Mouse (Mus musculus): ENCODE data around the gene Lefty2.

Gene Lefty2

DNA sequence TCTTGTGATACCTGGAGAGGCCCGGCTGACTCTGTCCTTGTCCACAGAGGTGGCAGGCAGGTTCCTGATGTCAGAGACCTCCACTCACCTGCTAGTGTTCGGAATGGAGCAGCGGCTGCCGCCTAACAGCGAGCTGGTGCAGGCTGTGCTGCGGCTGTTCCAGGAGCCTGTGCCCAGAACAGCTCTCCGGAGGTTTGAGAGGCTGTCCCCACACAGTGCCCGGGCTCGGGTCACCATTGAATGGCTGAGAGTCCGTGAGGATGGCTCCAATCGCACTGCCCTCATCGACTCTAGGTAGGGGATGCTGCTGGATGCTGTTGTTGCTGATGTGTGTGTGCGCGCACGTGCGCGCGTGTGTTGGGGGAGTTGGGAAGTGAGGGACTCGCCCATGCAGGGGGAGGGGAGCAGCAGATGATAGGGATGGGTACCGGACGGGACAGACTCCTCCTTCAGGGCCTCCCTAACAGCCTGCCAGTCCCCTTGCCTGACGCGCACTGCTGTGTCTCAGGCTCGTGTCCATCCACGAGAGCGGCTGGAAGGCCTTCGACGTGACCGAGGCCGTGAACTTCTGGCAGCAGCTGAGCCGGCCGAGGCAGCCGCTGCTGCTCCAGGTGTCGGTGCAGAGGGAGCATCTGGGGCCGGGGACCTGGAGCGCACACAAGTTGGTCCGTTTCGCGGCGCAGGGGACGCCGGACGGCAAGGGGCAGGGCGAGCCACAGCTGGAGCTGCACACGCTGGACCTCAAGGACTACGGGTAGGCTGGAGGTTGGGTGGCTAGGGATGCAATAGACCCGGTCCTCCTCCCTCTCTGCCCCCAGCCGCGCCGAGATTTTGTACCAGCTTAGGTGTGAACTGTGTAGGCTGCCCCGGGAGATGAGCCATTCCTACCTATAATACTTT, 1.4 kb downstream of the Lefty2 start:
- peak; percentile 27 for DNase-seq (ENCODE audit: extremely low spot score, low spot score)

DNA sequence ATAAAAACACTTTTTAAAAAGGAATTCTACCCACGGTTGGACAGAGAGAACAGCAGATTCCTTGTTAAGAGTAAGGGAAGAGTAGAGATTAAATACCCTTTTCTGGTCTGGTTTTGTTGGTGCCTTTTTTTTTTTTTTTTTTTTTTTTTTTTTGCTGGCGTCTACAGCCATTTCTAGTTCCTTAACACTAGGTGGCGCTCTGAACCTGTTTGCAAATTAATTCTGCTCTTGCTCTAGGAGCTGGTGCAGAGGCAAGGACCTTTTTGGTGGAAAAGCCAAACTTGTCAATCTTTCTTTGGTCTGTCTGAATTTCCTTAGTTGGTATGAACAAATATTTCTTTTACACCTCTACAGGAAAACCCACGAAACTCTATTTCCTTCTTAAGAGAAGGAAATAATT, 8.2 kb downstream of the Lefty2 start:
- no peak for DNase-seq (ENCODE audit: extremely low spot score, low spot score)

DNA sequence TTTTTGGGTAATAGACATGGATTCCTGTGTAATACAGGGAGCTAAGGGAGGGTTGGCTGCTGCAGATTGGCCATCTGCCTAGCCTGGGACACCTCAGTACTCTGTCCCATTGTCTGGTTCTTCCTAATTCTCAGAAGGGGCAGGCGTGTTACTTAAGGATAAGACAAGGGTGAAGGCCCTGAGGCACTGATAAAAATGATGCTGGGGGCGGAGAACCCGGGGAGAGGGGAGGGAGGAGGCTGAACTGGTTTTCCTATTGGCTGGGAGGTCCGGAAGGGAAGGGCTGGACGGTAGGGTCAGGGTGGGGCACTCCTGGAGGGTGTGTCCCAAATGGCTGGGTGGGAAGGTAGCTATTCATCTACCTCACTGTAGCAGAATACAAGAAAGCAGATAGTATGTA, 10.0 kb downstream of the Lefty2 start:
- DNase-seq (ENCODE audit: extremely low spot score, low spot score) = no peak

DNA sequence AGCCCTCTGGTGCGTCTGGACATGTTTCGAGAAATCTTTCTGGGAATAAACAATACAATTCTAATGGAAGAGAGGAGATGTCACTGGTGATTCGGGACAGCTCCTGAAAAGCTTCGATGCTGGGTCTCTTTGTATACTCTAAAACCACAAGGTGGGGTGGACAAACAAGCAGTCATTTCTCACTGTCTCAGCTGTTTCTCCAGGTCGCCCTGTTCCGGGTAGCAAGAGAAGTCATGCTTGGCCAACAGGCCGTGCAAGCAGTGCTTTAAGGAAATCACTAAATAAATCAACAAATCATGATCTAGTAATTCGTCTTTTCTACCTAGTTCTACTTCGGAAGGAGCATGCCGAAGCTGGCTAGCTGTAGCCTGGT, 10.7 kb downstream of the Lefty2 start:
- no peak for DNase-seq (ENCODE audit: extremely low spot score, low spot score)

DNA sequence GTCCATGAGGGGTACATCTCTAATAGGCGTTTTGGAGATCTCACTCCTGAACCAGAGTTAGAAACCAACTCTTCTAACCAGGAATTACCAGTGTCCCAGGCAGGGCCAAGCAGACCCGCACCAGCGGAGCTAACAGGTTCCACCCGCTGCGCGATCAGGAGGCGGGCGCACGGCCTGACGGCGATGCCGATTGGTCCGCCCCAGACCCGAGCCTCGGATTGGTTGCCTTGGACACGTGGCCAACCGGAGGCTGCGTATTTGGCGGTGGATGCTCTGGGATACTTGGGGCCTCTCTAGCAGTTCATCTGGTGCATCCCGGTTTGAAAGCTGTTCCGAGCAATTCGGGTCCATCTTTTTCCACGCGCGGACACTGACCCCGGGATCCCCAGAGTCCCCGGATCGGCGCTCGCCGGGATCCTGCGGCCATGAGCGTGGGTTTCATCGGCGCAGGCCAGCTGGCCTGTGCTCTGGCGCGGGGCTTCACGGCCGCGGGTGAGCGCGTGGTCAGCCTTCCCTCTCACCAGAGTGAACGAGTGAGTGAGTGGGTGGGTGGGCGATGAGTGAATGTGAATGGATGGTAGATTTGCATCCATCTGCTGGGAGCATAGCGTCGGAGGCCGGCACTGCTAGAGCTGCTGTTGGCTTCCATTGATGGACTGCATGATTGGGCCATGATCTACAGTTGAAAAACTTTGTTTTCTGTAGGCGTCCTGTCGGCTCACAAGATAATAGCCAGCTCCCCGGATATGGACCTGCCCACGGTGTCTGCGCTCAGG, 11.3 kb downstream of the Lefty2 start, which contains the start of gene Pycr2:
Gene Pycr2, plus strand, starts transcription at position 255 of the 776 bp plus-strand sequence.
- DNase-seq (ENCODE audit: extremely low spot score, low spot score) = peak; percentile 94

DNA sequence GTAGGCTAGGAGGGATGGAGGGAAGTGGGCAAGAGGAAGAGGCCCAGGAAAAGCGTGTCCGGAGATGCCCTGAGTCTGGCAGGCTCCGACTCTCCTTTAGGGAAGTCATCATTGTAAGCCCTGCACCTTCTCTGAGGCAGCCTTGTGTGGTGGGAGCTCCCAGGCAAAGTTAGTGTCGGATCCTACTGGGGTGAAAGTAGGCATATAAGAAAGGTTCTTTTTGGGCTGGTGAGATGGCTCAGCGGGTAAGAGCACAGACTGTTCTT, 11.8 kb downstream of the Lefty2 start:
- DNase-seq (ENCODE audit: extremely low spot score, low spot score) = no peak

DNA sequence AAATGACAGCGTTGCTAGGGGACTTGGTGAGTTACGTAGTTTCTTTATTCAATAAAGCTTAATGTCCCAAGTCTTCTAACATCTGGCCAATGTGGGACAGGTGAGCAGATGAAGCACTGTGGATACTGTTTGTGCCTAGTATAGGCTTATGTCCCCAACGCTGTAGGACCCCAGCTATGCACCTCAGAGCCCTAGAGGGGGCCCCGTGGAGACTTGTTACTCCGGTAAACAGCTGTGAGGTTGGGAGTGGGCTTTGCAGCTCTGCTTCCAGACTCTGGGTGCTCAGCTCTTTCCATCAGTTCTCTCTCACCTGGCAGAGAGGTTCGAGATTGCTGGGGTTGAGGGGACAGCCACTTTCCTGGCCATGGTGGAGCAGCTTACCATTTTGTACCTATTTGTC, 12.4 kb downstream of the Lefty2 start:
- no peak for DNase-seq (ENCODE audit: extremely low spot score, low spot score)

DNA sequence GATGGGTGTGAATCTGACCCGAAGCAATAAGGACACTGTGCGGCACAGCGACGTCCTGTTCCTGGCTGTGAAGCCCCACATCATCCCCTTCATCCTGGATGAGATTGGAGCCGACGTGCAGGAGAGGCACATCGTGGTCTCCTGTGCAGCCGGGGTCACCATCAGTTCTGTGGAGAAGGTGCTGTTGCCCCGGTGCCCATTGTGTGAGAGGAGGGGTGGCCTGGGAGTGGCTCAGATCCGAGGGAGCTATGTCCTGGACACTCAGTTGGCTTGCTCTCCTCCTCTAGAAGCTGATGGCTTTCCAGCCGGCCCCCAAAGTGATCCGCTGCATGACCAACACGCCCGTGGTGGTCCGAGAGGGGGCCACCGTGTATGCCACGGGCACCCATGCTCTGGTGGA, 13.0 kb downstream of the Lefty2 start:
- no peak for DNase-seq (ENCODE audit: extremely low spot score, low spot score)

DNA sequence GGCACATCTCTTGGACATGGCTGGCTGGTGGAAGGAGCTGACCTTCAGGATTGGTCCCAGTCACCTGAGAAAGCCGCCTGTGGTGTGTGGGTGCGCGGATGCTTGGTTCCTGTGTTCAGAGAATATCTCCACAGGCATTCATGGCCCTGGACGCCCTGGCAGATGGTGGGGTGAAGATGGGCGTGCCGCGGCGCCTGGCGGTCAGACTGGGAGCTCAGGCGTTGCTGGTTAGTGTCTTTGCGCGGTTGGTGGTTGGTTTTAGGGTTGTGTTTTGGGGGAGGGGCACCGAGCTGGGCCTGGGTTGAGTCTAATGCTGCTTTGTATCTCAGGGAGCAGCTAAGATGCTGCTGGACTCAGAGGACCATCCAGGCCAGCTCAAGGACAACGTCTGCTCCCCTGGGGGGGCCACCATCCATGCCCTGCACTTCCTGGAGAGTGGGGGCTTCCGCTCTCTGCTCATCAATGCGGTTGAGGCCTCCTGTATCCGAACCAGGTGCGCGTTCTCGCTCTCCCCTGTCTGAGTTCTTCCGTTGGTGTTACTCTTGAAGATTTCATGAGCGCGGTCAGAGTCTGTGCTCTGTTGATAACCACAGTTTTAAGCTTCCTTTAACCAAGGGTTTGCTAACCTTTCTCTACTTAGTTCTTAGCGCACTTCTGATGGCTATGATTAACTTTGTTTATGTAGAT, 13.7 kb downstream of the Lefty2 start:
- no peak for DNase-seq (ENCODE audit: extremely low spot score, low spot score)

DNA sequence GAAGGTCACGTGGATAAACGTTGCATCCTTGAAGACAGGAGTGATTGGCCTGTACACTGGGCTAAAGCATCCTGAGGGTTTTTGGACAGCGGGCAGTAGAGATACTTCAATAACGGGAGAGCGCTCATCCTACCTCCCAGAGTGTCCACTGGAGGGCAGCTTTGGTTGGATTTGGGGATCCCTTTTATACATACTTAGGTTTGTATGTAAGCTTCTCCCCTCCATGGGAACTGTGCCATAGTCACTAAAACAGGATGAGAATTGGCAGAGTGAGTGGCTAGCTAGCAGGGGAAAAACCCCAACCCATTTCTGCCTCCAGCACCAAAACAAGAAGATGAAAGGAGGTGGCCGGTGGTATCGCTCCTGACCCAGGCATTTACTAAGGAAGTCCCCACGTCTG, 18.2 kb downstream of the Lefty2 start:
- DNase-seq (ENCODE audit: extremely low spot score, low spot score) = no peak

DNA sequence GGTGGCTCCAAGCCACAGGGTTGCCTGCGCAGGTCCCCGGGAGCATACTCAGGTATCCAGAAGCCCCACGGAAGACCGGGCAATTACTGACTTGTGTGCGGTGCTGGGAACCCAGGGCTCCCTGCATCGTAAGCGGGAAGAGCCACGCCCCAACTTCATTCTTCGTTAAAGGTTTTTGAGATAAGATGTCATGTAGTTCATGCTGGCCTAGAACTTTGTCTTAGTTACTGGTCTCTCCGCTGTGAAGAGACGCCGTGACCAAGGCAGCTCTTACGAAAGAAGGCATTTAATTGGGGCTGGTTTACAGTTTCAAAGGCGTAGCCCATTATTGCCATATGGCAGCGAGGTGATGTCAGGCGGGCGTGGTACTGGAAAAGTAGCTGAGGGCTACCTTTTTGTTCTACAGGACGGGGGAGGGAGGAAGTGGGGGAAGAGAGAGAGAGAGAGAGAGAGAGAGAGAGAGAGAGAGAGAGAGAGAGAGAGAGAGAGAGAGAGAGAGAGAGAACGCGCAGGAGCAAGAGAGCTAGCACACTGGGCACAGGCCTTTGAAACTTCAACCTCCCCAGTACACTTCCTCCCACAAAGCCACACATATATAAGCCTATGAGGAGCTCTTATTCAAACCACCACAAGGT, 18.9 kb downstream of the Lefty2 start:
- DNase-seq (ENCODE audit: extremely low spot score, low spot score) = no peak

DNA sequence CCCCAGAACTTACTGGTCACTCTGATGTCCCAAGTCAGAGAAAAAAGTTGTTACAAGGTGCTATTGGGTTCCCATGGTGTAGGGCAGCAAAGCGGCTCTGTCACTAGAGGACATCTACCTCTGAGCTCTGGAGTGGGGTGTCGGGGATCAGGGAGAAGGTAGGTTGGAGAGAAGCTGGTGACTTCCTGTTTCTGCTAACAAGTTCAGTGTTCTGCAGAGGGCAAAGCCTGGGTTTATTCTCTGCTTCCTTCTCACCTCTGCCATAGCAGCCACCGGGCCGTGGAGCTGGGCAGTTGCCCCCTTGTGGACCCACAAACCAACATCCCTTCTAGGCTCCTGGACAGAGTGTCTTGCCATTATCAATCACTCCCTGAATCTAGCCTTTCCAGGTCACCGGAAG, 19.9 kb downstream of the Lefty2 start:
- no peak for DNase-seq (ENCODE audit: extremely low spot score, low spot score)

DNA sequence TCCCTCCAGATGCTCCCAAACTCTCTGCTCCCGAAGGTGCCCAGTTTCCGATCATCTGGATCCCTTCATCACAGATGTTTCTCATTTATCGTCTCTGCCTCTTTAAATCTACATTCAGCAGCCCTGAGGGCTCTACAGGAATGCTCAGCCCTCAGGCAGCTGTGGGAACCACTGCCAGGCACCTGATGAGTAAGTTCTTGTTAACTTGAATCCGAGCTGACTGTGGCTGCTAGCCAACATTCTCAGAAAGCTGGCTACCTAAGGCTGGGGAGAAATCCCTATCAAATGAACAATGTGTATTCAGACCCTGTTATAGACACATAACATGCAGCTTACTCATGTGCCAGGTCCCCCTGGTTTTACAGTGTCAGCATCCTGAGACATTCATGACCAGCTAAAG, 20.9 kb downstream of the Lefty2 start:
- no peak for DNase-seq (ENCODE audit: extremely low spot score, low spot score)

DNA sequence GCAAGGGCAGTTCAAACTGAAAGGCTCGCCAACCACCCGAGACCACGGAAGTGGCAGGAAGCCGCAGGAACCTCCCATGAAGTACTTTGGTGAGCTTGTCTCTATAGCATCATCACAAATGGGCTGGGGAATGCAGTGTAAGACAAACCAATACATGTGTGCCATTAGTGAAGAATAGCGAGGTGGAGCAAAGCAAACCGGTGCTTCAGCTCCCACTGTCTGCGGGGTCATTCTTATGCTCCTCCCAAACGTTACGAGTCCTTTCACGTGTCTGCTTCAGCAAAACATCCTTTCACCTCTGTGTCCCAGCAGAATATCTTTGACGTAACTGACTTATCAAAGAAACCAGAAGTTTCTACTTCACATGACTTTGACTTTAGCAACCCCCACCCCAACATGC, 23.5 kb downstream of the Lefty2 start:
- DNase-seq (ENCODE audit: extremely low spot score, low spot score) = no peak

DNA sequence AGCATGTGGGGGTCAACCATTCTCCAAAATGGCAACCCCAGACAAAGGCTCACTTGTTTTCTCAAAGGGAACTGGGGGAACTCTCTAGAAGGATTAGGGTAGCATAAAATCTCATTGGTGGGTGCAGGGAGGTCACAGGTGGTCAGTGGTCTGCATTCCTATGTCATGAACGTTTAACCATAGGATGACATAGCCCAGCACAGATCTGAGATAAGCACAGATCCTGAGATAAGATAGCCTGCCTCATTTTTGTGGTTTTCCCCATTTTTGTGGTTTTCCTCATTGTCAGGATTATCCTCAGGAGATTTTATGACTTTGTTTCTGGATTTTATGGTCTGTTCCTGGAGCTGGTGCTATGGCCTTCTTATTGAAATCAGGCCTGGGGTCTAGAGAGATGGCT, 24.1 kb downstream of the Lefty2 start:
- DNase-seq (ENCODE audit: extremely low spot score, low spot score) = no peak

DNA sequence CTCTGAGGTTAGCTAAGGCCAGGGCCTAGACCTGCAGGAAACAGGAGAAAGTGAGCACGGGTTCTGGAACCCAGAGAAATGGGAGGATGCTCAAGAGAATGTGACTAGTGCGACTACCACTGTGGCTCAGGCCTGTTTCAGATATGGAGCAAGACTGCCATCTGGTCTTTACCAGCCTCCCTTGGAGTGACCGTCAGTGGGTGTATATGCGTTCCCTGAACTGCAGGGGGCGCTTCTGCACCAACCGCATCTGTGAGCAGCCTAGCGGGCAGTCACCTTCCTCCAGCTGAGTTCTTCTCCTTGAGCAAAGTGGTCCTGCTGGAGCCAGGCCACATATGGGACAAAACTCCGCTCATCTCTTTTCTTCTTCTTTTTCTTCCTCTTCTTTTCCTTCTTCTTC, 26.8 kb downstream of the Lefty2 start:
- DNase-seq (ENCODE audit: extremely low spot score, low spot score) = no peak

DNA sequence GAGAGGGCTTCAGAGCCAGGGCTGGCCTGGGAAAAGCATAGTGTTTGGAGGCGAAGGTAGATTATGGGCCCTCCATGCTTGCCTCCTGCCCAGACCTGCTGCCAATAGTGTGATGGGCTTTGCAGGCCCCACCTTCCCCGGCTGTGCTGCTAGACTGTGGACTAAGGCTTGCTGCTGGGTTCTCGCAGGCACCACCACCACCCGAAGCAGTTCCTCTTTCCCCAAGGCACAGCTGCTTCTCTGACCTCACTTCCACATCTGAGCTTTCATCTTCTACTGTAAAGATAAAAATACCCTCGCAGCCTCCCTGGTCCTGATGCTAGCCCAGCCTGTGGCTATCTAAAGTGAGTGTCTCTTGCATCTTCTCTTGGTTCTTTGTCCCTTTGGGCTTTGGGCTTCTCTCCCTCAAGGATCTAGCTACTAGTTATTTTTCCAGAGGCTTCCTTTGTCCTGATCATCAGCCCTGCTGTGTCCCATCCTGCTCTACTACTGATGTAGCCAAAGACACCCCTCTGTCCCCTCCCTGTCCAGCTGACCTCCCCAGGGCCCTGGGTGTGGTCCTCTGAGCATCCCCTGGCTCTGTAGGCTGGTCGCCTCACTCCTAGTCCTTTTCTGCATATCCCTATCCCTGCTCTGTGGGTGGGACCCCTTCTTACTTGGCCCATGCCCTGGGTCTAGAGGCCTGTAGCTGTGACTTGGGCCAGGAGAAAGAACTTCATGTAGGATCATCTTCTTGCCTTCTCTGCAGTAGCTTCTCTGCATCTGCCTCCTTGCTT, 29.6 kb downstream of the Lefty2 start:
- DNase-seq (ENCODE audit: extremely low spot score, low spot score) = no peak

DNA sequence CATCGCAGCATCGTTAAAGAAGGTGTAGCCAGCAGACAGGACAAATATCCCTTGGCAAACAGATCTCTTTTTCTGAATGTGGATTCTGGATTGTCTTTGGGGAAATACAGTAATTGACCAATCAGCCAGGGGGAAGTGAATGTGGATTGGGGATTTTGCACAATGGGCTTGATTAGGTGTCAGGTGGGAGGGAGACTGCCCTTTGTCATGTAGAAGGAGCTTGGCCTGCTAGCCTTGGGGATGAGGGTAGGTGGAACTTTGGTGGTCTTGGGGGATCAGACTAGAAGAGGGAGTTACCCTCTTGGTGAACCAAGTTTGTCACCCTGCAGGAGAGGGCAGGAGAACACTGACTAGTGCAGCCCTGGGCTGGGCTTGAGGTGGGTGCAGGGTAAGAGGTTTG, 31.8 kb downstream of the Lefty2 start:
- no peak for DNase-seq (ENCODE audit: extremely low spot score, low spot score)

DNA sequence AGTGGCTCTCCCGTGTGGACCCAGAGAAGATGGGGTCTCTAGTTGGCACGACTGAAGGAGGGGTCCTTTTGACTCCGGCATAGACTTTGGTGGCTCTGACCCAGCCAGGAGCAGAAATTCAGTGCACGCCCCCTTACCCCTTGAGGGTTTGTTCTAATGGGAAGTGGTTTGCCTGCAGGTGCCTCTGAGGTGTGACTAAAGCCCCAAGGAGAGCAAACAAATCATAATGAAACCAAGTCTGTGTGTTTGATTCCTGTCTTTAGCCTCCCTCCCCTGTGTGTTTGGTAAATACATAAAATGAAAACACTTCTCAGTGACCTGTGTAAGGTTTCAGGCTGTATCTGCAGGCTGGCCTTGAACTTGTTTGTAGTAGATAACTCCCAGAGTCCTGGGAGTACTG, 33.4 kb downstream of the Lefty2 start:
- DNase-seq (ENCODE audit: extremely low spot score, low spot score) = no peak

DNA sequence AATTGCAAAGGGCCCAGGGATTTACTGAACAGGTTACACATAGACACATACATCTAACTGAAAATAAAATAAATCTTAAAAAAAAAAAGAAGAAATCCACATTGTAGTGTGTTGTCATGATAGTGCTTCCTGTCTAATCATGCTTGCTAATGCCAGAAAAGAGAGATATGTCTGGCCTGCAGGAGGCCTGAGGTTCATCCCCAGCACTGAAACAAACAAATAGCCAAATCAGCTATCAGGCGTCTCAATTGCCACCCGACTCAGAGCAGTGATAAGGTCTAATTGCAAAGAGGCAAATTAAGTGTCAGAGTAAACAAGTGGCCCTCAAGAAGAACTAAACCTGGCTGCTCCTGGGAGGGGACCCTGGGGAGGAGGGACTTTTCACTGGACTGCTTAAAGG, 36.7 kb downstream of the Lefty2 start:
- DNase-seq (ENCODE audit: extremely low spot score, low spot score) = no peak

DNA sequence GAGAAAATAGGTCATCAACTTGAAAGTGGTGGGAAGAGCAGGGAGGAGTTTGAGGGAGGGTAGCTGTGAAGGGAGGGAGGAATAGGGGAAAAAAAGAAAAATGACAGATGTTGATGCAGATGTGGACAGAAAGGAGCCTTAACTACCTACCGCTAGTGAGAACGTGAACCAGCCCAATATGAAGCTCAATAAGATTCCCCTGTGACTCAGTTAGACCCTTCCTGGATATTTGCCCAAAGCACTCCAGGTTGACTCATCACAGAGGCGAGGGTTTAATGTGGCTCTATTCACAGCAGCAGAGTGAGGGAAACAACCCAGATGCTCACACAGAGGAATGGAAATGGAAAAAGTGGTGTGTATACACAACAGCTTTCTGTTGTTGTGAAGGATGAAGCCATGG, 38.2 kb downstream of the Lefty2 start:
- DNase-seq (ENCODE audit: extremely low spot score, low spot score) = no peak
